Mouse (Mus musculus): ENCODE data around the gene Atxn1l. TPM values are rescaled to one million over a fixed set of nuclear protein-coding genes. Genes with fewer than 3 reads are reported as not detected.

Gene Atxn1l
- polyA plus RNA-seq, 1 experiment from 2014 or later: 7.7 TPM

DNA sequence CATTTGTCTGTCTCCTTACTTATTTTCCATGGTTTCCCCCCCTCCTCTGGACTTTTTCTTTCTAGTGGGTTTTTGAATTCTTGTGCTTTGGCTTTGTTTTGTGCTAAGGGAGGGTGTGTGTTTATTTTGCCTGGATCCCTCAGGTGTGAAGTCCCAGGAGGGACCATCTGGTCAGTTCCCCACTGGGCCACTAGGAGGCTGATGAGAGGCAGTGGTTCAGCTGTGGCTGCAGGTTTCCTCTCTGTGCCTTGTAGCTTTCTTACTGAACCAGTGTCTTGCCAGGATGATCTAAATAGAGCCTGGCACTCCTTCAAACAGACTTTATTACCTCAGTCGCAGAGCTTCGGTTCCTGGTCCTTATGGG, 30.7 kb downstream of the Atxn1l start:
- Histone ChIP-seq H3K27ac (ENCODE audit: low read length) (no peak overlapping the region), H3K4me3 (replicated peaks; ENCODE audit: low read length) (peak overlapping the region; percentile 95), H3K27me3 (ENCODE audit: control insufficient read depth, insufficient read depth, low read length) (no peaks in the 10 kb centered on the region), H3K9ac (ENCODE audit: low read length) (peak overlapping the region; percentile 100), H3K4me2 (ENCODE audit: low read depth, low read length) (peak overlapping the region; percentile 95), H3K4me1 (ENCODE audit: control insufficient read depth, insufficient read depth, low read length) (peaks cover 7% of the 10 kb centered on the region; the same call in 1 of the 2 replicates), H3K9me3 (replicated peaks; ENCODE audit: control insufficient read depth, low read length) (no peaks in the 10 kb centered on the region), H3K36me3 (ENCODE audit: control insufficient read depth, insufficient read depth, low read length) (peaks cover 7% of the 10 kb centered on the region; the same call in 1 of the 2 replicates)
- ATAC-seq (ENCODE audit: insufficient read depth, low FRiP score): peak; percentile 45; the same call in 1 of the 2 replicates
- WGBS: 19% methylated on average over 2 of the region's 2 CpGs

DNA sequence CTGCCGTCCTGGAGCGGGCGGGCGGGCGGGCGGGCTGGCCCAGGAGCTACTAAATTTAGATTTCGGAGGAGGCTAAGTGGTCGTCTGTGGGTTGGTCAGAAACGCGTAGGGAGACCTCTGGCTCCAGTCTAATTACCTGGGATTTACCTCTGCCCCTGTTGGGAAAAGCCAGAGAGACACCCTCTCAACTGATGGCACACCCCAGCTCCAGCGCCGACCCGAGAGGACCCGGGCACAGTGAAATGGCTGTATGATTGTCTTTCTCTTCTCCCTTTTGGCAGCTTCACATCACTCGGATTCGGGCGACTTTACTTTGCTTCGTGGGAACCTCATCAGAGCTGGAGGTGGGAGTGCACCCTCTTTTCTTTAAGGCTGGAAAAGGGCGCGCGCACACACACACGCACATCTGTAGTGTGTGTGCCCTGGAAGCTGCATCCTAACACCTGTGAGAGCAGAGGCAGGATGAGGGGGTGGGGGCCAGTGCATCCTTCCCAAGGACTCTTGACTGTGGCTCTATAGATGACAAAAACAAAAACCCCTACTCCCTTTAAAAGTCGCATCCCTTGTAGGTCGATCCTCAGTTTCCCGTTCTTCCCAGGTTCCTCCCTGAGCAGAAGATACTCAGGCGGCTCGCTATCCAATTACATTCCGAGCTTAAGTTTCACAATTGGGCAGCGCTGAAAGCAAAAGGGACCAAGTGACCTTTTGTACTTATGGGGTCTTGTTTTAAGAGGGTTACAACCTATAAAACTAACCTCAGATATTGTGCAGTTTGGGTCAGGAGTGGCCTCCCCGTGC, 31.3 kb downstream of the Atxn1l start:
- 1% methylated on average over 24 of the region's 30 CpGs for WGBS

GRCm38 (mm10) chr8:109705320-109706075, 32.0 kb downstream of the Atxn1l start, which contains the start of gene Zfp821:
TSS of gene Zfp821 (plus strand) at chr8:109705546.
- Histone ChIP-seq H3K4me2 (ENCODE audit: low read depth, low read length) (peak within 1 kb of the TSS; percentile 95), H3K27ac (ENCODE audit: low read length) (peak within 1 kb of the TSS; percentile 97), H3K27me3 (ENCODE audit: control insufficient read depth, insufficient read depth, low read length) (no peaks in the 10 kb centered on the region), H3K4me3 (replicated peaks; ENCODE audit: low read length) (peak within 1 kb of the TSS; percentile 95), H3K9ac (ENCODE audit: low read length) (peak within 1 kb of the TSS; percentile 100), H3K4me1 (ENCODE audit: control insufficient read depth, insufficient read depth, low read length) (peaks cover 7% of the 10 kb centered on the region; the same call in 1 of the 2 replicates), H3K9me3 (replicated peaks; ENCODE audit: control insufficient read depth, low read length) (no peaks in the 10 kb centered on the region), H3K36me3 (ENCODE audit: control insufficient read depth, insufficient read depth, low read length) (peaks cover 6% of the 10 kb centered on the region; the same call in 1 of the 2 replicates)
- WGBS: under 1% methylated on average over 92 of the region's 100 CpGs
- ATAC-seq (ENCODE audit: insufficient read depth, low FRiP score): peak; percentile 93

More for the DNA sequence above, 31.3 kb downstream of the Atxn1l start:
- H3K9ac ChIP-seq (ENCODE audit: low read length): peak overlapping the region; percentile 100
- ATAC-seq (ENCODE audit: insufficient read depth, low FRiP score): peak; percentile 33
- peaks cover 6% of the 10 kb centered on the region; the same call in 1 of the 2 replicates for H3K36me3 ChIP-seq (ENCODE audit: control insufficient read depth, insufficient read depth, low read length)
- H3K27me3 ChIP-seq (ENCODE audit: control insufficient read depth, insufficient read depth, low read length): no peaks in the 10 kb centered on the region
- H3K4me2 ChIP-seq (ENCODE audit: low read depth, low read length): peak overlapping the region; percentile 95
- H3K4me1 ChIP-seq (ENCODE audit: control insufficient read depth, insufficient read depth, low read length): peaks cover 7% of the 10 kb centered on the region; the same call in 1 of the 2 replicates
- no peaks in the 10 kb centered on the region for H3K9me3 ChIP-seq (replicated peaks; ENCODE audit: control insufficient read depth, low read length)
- peak overlapping the region; percentile 97 for H3K27ac ChIP-seq (ENCODE audit: low read length)
- H3K4me3 ChIP-seq (replicated peaks; ENCODE audit: low read length): peak overlapping the region; percentile 95

DNA sequence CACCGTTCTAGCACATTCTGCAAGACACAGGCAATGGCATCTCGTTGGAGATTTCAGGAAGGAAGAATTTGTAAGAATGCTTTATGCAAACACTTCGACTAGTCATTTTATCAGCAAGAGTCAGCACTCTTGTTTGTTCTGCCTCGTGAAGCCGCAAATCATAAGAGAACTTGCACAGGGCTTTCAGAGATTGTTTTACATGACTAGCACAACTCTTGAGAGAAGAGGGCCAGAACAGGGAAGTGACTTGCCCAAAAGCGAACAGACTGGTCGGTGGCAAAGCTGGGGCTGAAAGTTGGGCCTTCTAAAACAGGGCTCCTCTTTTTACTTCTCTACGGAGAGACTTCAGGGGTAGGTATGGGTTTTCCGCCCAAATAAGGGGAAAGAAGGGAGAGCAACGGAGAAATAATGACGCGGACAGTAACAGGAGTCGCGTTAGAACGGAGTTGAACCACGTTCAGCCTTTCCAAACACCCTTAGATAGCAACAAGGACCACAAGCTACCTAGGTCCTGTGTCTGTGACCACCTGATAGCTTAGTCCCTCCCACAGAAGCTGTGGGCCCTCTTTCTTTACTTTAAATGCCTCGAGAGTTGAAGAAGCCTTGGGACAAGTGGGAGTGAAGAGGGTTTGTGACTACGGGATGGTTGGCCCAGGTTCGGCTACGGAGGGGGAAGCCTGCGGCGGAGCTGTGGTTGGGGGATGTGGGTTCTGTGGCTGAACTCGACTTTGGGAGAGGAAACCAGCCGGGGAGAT, 32.8 kb downstream of the Atxn1l start:
- peak overlapping the region; percentile 95 for H3K4me3 ChIP-seq (replicated peaks; ENCODE audit: low read length)
- peak overlapping the region; percentile 100 for H3K9ac ChIP-seq (ENCODE audit: low read length)
- peaks cover 5% of the 10 kb centered on the region; the same call in 1 of the 2 replicates for H3K36me3 ChIP-seq (ENCODE audit: control insufficient read depth, insufficient read depth, low read length)
- H3K27me3 ChIP-seq (ENCODE audit: control insufficient read depth, insufficient read depth, low read length): no peaks in the 10 kb centered on the region
- 7% methylated on average over 24 of the region's 24 CpGs for WGBS
- ATAC-seq (ENCODE audit: insufficient read depth, low FRiP score): no peak
- H3K4me1 ChIP-seq (ENCODE audit: control insufficient read depth, insufficient read depth, low read length): peaks cover 7% of the 10 kb centered on the region; the same call in 1 of the 2 replicates
- peak overlapping the region; percentile 85 for H3K27ac ChIP-seq (ENCODE audit: low read length)
- H3K9me3 ChIP-seq (replicated peaks; ENCODE audit: control insufficient read depth, low read length): no peaks in the 10 kb centered on the region
- peak overlapping the region; percentile 95 for H3K4me2 ChIP-seq (ENCODE audit: low read depth, low read length)

GRCm38 (mm10) chr8:109698477-109698876, 39.1 kb downstream of the Atxn1l start:
- Histone ChIP-seq H3K4me2 (ENCODE audit: low read depth, low read length) (no peak overlapping the region), H3K27ac (ENCODE audit: low read length) (no peak overlapping the region), H3K36me3 (ENCODE audit: control insufficient read depth, insufficient read depth, low read length) (no peaks in the 10 kb centered on the region), H3K9ac (ENCODE audit: low read length) (no peak overlapping the region), H3K4me1 (ENCODE audit: control insufficient read depth, insufficient read depth, low read length) (peaks cover 7% of the 10 kb centered on the region), H3K4me3 (replicated peaks; ENCODE audit: low read length) (no peak overlapping the region), H3K9me3 (replicated peaks; ENCODE audit: control insufficient read depth, low read length) (no peaks in the 10 kb centered on the region), H3K27me3 (ENCODE audit: control insufficient read depth, insufficient read depth, low read length) (no peaks in the 10 kb centered on the region)
- no peak for ATAC-seq (ENCODE audit: insufficient read depth, low FRiP score)
- WGBS: 72% methylated on average over 3 of the region's 3 CpGs

GRCm38 (mm10) chr8:109697754-109698153, 39.8 kb downstream of the Atxn1l start:
- 81% methylated on average over 1 of the region's 1 CpGs for WGBS
- ATAC-seq (ENCODE audit: insufficient read depth, low FRiP score): no peak

DNA sequence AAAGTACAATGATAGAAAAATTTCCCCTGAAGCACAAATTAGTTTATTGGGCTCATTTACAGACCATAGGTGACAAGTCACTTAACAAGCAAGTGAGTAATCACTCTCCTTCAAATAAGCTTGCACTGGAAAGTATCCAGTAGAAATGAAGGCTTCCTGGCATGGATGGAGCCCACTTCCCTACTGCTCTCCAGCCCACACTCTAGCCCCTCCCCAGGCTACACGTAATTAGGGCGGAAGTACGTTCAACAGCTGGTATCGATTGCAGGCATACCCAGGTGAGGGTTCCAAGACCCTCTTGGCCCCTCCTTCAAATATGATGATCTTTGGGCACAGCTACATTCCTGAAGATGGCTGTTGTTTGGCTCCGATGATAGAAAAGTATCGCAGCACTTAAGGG, 43.4 kb downstream of the Atxn1l start:
- H3K4me3 ChIP-seq (replicated peaks; ENCODE audit: low read length): peak overlapping the region; percentile 71; the same call in 1 of the 2 replicates
- no peaks in the 10 kb centered on the region for H3K9me3 ChIP-seq (replicated peaks; ENCODE audit: control insufficient read depth, low read length)
- no peak overlapping the region for H3K27ac ChIP-seq (ENCODE audit: low read length)
- no peak for ATAC-seq (ENCODE audit: insufficient read depth, low FRiP score)
- WGBS: 44% methylated on average over 6 of the region's 6 CpGs
- peak overlapping the region; percentile 90; the same call in 1 of the 2 replicates for H3K4me2 ChIP-seq (ENCODE audit: low read depth, low read length)
- no peaks in the 10 kb centered on the region for H3K36me3 ChIP-seq (ENCODE audit: control insufficient read depth, insufficient read depth, low read length)
- peaks cover 26% of the 10 kb centered on the region for H3K4me1 ChIP-seq (ENCODE audit: control insufficient read depth, insufficient read depth, low read length)
- no peak overlapping the region; the same call in 1 of the 2 replicates for H3K9ac ChIP-seq (ENCODE audit: low read length)
- no peaks in the 10 kb centered on the region for H3K27me3 ChIP-seq (ENCODE audit: control insufficient read depth, insufficient read depth, low read length)

More at GRCm38 (mm10) chr8:109697754-109698153, 39.8 kb downstream of the Atxn1l start:
- Histone ChIP-seq H3K4me1 (ENCODE audit: control insufficient read depth, insufficient read depth, low read length) (peaks cover 7% of the 10 kb centered on the region), H3K9ac (ENCODE audit: low read length) (no peak overlapping the region), H3K27ac (ENCODE audit: low read length) (no peak overlapping the region), H3K36me3 (ENCODE audit: control insufficient read depth, insufficient read depth, low read length) (no peaks in the 10 kb centered on the region), H3K9me3 (replicated peaks; ENCODE audit: control insufficient read depth, low read length) (no peaks in the 10 kb centered on the region), H3K4me3 (replicated peaks; ENCODE audit: low read length) (no peak overlapping the region), H3K27me3 (ENCODE audit: control insufficient read depth, insufficient read depth, low read length) (no peaks in the 10 kb centered on the region), H3K4me2 (ENCODE audit: low read depth, low read length) (no peak overlapping the region)

- Histone ChIP-seq H3K9ac (ENCODE audit: low read length) (peak within 1 kb of the TSS; percentile 85), H3K9me3 (replicated peaks; ENCODE audit: control insufficient read depth, low read length) (no peaks in the 10 kb centered on the region), H3K27ac (ENCODE audit: low read length) (peak within 1 kb of the TSS; percentile 87), H3K4me1 (ENCODE audit: control insufficient read depth, insufficient read depth, low read length) (peaks cover 26% of the 10 kb centered on the region), H3K4me3 (replicated peaks; ENCODE audit: low read length) (peak within 1 kb of the TSS; percentile 71), H3K27me3 (ENCODE audit: control insufficient read depth, insufficient read depth, low read length) (no peaks in the 10 kb centered on the region), H3K36me3 (ENCODE audit: control insufficient read depth, insufficient read depth, low read length) (no peaks in the 10 kb centered on the region), H3K4me2 (ENCODE audit: low read depth, low read length) (peak within 1 kb of the TSS; percentile 90)
- WGBS: under 1% methylated on average over 57 of the region's 57 CpGs
- peak; percentile 99 for ATAC-seq (ENCODE audit: insufficient read depth, low FRiP score)
These were observed 44.2 kb downstream of the Atxn1l start, which contains the start of gene Ist1 for GRCm38 (mm10) chr8:109693146-109693900. TSS of gene Ist1 (minus strand) at chr8:109693260.
